Mouse (Mus musculus) kidney, adult 9 months (tissue): ENCODE measurements at regions not wholly inside any gene's neighbourhood (a gene's known extent, or its start where the extent isn't known, plus 50 kb on each side); places are given as distances from the start of the nearest gene placed in this dataset.

Source experiments
- DNase-seq: peaks from one replicate; pipeline ENCODE4 v3.0.0; 2022

GRCm38 (mm10) chr9:122064937-122065673 lies 52.0 kb upstream of the Snrk start:
- peak; percentile 83 for DNase-seq

- peak; percentile 66 for DNase-seq
Measured at GRCm38 (mm10) chr9:122055820-122056550, 59.1 kb upstream of the Pomgnt2 start.

DNA sequence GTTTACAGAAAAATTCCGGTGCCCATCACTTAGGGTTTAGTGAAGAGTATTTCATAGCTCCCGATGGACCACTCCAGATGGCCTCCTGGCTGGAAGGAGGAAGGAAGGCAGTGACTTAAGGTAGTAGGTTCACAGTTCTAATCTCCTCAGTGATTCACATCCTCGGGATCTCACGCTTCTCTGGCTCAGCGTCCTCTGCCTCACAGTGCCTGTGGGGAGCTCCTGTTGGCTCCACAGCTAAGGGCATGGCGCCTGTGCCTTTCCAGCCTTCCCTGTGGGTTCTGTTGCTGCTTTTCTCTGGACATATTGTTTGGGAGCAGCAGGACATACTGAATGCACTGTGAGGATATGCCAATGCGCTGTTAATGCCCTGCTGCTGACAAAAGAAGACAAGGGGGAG lies 54.8 kb upstream of the Pomgnt2 start:
- no peak for DNase-seq

GRCm38 (mm10) chr9:122051096-122051495 lies 54.2 kb upstream of the Pomgnt2 start:
- no peak for DNase-seq

DNA sequence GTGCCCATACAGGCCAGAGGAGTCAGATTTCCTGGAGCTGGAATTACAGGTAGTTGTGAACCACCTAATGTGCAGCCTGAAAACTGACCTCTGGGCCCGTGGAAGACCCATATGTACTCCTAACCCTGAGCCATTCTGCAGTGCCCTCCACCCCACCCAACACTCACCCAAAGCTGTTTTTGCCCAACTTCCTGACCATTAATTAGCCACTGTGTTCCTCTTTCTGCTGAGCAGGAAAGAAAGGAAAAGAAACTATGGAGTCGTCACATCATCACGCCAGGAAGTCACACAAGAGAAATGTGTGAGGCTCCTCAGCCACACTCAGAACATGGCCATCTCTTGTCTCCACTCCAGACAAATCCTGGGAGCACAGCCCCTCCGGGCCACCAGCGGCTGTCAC lies 52.1 kb upstream of the Pomgnt2 start:
- DNase-seq: no peak

DNA sequence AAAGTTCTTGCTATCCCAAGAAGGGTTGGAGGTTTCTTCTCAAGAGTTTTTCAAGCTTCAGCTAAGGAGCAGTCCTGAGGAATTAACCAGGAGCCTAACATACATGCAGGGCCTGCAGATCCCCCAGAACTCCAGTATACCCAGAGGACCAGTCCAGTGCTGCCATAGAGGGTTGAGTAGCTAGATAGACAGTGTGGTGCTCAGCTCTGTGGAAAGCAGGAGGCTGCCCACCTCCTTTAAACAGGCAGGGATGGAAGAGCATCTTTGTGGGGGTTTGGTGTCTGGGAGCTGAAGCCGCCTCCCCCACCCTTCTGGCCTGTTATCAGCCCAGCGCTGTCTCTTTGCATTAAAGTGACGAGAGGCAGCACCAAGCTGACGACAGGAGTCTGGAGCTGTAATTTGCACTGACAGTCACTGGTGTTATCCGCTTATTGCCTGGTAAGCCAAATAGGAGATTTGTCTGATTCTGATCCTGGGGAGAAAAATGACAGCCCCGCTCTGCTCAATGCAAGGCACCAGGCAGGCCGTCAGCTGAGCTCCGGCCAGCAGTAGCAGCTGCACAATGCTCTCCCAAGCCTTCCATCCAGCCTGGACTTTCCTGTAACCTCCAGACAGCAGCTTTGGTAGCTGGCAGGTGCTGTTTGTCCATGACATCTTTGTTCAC lies 51.2 kb upstream of the Pomgnt2 start:
- no peak for DNase-seq
